Mouse (Mus musculus): ENCODE data around the gene Ankar.
A peak's percentile ranks its signal among the peaks of the same experiment; 100 is the strongest.

Ankar gene

GRCm38 (mm10) chr1:72700479-72700878 lies at the start of gene Ankar:
Ankar (minus strand) TSS chr1:72700579.
- DNase-seq (ENCODE audit: inconsistent ontology term) = no peak

- DNase-seq (ENCODE audit: inconsistent ontology term) = peak; percentile 97
Observed at GRCm38 (mm10) chr1:72746382-72746781, 46.0 kb upstream of the Ankar start.

DNA sequence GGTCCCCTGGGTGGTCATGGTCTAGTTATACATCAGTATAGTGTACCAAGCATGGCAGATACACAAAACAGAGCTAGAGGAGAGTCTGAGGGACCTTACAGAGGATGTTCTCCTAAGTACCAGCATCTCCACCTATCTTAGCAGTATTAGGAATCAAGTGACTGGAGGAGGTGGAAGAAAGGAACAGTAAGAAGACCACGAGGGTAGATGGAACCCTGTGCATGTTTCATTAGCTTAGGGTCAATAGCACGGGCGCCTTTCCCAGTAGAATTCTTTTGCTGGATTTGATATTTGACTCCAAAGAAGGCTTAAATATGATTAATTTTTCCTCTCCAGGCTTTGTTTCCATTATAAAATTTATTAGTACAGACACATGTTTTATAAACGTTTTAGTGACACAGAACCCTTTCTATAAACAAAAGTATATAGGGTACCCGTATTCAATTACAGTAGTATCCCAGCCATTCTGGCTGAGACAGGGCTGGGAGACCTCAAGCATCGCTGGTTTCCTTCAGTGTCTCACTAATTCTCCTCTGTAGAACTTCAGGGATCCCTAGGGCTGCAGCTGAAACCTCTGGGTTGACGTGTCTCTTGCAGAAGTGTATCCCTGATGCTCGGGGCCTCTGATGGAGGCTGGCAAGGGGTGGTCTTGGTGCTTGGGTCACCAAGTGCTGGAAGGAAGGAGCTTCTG lies 44.6 kb upstream of the Ankar start:
- no peak for DNase-seq (ENCODE audit: inconsistent ontology term)

- DNase-seq (ENCODE audit: inconsistent ontology term) = no peak
Observed at GRCm38 (mm10) chr1:72741406-72741805, 41.0 kb upstream of the Ankar start.

GRCm38 (mm10) chr1:72739681-72740063 lies 39.3 kb upstream of the Ankar start:
- DNase-seq (ENCODE audit: inconsistent ontology term) = peak; percentile 98

GRCm38 (mm10) chr1:72738946-72739680 lies 38.7 kb upstream of the Ankar start:
- peak; percentile 85 for DNase-seq (ENCODE audit: inconsistent ontology term)

DNA sequence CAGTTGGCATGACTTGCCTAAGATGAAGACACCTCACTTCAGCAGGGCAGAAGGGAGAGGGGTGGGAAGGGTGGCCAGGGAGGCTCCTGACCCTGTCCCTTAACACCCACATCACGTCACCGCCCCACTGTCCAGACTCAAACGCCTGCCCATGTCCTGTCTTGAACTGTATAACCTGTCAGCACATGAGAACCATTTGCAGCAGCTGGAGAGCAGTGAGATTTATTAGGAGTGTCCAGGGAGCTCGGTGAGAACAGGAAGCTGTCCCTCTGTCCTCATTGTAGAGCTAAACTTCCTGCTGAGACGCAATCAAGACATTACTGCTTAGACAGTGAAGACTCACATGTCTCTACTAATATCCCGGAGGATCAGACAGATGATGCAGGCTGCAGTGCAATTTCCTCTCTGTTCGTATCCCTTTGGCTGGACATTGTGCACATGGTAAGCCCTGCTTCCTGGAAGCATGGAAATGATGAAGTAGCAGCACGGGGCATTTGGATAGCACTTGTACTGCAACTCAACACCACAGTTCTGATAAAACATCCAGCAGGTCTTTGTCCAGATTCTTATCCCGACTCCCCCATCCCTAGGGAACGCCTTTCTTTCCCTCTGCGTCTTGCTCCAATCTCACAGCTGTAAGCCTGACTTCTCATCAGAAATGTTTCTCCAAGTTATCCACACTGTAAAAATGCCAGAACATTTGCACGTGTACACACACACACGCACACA lies 36.2 kb upstream of the Ankar start:
- DNase-seq (ENCODE audit: inconsistent ontology term) = no peak

GRCm38 (mm10) chr1:72733191-72733691 lies 32.9 kb upstream of the Ankar start:
- DNase-seq (ENCODE audit: inconsistent ontology term) = no peak

DNA sequence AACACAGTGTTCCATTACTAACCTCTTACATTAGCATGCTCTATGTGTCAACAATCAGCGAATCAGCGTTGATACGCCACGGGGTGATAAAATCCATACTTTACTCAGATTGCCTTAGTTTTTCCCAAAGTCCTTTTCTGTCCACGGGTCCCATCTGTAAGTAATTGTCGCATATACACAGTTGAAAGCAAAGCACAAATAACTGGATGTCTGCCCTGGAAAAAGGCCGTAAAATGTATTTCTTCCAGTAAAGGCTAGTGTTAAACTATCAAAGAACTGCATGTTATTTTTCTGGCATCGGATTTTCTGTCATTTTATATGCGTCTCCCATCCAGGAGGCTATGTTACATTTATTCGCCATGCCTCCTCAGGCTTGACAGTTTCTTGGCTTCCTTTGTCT lies 29.7 kb upstream of the Ankar start:
- DNase-seq (ENCODE audit: inconsistent ontology term) = no peak

DNA sequence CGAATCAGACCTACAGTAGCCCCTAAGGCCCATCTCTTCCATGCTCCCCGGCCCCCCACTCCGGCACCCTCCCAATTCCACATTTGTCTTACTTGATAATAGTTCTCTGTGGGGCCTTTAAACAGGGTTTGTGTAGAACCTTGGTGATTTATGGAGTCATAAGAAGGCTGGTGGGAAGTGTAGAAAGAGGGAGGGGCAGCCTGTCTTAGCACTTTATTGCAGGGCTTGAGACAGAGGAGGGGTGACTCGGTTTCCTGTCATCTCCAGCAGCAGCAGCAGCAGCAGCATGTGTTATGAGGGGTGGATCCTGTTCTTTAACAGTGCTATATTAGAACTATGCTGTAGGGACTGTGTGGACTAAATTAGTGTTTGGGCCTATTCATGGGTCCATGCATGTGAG lies 28.4 kb upstream of the Ankar start:
- no peak for DNase-seq (ENCODE audit: inconsistent ontology term)

- DNase-seq (ENCODE audit: inconsistent ontology term) = no peak
Observed at GRCm38 (mm10) chr1:72725941-72726340, 25.6 kb upstream of the Ankar start.

DNA sequence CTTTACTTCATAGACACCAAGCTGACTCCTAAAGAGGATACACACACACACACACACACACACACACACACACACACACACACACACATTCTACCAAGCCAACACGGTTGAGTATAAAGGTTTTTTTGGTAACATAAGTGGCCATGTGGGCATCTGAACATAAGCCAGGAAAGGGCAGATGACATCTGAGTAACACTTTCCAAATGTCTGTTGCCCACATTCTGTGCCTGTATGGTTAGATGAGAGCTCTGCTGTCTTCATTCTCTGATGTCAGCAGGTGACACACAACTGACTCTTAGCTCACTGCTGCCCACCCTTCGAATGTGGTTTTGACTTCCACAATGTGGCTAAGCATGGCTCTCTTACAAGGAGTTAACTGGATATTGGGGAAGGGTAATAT lies 24.0 kb upstream of the Ankar start:
- DNase-seq (ENCODE audit: inconsistent ontology term) = peak; percentile 32

DNA sequence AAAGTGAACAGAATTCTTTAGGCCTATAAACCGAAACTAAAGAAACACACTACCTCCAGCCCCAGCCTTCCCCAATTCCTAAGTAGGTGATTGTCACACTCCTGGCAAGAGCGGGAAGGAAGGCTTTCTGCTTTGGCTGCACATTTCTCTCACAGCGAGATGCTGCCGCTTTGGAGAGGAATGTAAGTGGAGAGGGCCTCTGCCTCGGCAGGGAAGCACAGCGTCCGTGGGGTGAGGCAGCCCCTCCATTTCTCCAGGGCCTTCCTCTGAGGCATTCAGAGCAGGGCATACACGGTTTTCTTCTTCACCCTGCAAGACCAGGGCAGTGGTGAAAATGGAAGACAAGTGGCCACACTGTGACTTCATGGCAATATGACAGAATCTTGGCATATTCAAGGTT lies 22.3 kb upstream of the Ankar start:
- peak; percentile 22 for DNase-seq (ENCODE audit: inconsistent ontology term)

- peak; percentile 42 for DNase-seq (ENCODE audit: inconsistent ontology term)
Observed at GRCm38 (mm10) chr1:72720115-72720725, 19.8 kb upstream of the Ankar start.

DNA sequence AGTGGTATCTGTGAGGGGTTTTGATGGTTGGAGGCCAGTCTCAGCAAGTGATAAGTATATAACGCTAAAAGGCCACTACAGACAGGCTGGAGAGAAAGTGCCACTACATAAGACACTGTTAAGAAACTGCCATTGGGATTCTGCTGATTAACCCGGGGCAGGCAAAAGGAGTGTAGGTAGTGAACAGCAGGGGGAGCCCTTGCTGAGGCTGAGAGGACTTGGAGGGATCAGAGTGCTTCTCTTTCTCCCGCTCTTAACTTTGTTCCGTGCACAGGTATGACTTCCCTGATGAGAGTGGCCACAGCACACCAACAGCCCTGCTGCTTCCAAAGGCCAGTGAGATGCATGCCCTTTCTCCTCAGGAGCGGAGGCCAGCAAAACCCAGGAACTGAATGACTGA lies 18.5 kb upstream of the Ankar start:
- DNase-seq (ENCODE audit: inconsistent ontology term) = peak; percentile 77

DNA sequence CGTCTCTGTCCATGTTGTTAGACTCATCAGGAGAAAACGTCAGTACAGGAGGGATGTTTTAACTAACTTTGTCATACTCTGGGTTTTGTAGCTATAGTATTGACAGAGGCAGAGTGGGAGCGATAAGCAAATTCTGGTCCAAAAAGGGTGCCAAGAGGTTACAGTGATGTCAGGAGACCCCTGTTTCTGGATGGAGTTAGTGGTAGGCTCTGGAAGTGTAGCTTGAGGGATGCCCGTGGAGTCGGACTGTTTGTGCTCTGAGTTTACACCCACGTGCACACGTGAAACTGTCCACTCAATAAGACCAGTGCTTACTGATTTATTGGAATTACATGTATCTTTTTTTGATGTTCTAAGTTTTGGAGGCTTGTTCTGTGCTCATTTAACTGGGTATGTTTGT lies 17.2 kb upstream of the Ankar start:
- no peak for DNase-seq (ENCODE audit: inconsistent ontology term)

DNA sequence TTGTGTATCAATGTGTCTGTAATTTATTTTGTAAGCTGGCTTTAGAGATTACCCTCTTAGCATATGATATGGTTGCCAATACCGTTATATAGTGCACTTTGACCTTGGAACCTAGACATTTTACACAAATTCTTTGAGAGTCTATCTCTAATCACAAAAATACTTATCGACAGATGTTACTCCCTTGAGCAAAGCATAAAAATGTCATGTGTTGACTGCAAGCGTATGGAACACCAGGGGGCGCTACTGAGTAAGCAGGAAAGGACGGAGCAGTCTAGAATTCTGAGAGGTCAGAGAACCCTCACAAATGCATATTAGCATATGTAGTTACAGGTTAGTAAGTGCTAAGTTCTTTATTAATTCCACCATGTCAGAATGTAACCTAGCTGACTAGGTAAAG lies 16.5 kb upstream of the Ankar start:
- peak; percentile 67 for DNase-seq (ENCODE audit: inconsistent ontology term)

- no peak for DNase-seq (ENCODE audit: inconsistent ontology term)
Observed at GRCm38 (mm10) chr1:72716421-72716820, 16.0 kb upstream of the Ankar start.

DNA sequence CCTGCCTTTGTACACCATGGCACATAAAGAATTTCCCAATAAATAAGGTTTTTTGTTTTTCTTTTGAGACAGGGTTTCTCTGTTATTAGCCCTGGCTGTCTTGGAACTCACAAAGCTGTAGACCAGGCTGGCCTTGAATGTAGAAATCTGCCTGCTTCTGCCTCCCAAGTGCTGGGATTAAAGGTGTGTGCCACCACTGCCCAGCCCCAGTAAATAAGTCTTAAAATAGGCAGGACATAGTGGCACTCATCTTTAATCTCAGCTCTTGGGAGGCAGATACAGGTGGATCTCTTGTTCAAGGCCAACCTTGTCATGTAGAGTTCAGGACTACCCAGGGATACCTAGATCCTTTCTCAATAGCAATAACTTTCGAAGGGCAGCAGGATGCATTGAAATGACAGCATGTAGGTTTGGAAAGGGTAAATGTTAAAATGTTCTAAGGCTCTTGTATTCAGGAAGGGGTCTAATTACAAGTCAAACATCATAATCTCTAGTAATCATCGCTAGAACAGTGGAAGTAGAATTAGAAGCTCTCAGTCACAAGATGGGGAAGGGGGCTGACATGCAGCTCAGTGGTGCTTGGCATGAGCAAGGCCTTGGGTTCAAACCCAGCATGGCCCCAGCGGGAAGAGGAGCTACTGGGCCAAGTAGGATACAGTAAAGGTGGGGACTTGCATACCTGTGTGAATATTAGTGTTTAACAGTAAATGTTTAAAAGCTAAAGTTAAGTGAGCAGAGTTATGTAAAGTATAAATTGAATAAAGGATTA lies 15.4 kb upstream of the Ankar start:
- DNase-seq (ENCODE audit: inconsistent ontology term) = no peak

DNA sequence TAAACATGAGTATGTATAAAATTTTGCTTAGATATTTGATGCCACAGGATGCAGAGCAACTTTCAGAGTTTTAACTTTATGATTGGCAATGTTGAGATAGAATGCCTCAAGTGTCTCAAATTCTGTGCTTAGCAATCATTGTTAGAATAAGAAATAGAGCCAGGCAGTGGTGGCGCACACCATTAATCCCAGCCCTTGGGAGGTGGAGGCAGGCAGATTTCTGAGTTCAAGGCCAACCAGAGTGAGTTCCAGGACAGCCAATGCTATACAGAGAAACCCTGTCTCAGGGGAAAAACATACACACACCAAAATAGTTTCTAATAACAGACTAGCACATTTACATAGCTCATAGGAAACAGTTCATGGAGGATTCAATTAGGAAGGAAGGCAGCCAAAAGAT lies 14.7 kb upstream of the Ankar start:
- no peak for DNase-seq (ENCODE audit: inconsistent ontology term)

GRCm38 (mm10) chr1:72714547-72714946 lies 14.2 kb upstream of the Ankar start:
- DNase-seq (ENCODE audit: inconsistent ontology term) = no peak
